Mouse (Mus musculus) embryonic facial prominence, embryonic 12.5 days (tissue): ENCODE measurements around the gene Trp53. TPM values are rescaled to one million over a fixed set of nuclear protein-coding genes. Genes with fewer than 3 reads are reported as not detected.

Experiments used
- ATAC-seq: fragments of 200-750 bp; cut with Nextera tagmentation; 2 replicates; pipeline ENCODE4 v1.8.0; 2017; ENCODE audit not compliant: insufficient number of reproducible peaks, insufficient read depth, low FRiP score, low TSS enrichment
- H3K27ac ChIP-seq: fragments of 300-500 bp; sonication (generic); 2 replicates; pipeline ENCODE4 v1.5.1; 2016; ENCODE audit warnings: mild to moderate bottlenecking
- H3K27me3 ChIP-seq: fragments of 300-500 bp; sonication (generic); 2 replicates; pipeline ENCODE4 v1.6.1; 2016; ENCODE audit warnings: mild to moderate bottlenecking, moderate library complexity
- H3K36me3 ChIP-seq: fragments of 300-500 bp; sonication (generic); 2 replicates; pipeline ENCODE4 v1.6.1; 2016; ENCODE audit warnings: mild to moderate bottlenecking
- H3K4me1 ChIP-seq: fragments of 300-500 bp; sonication (generic); 2 replicates; pipeline ENCODE4 v1.6.1; 2016
- H3K4me2 ChIP-seq: fragments of 300-500 bp; sonication (generic); replicated peaks from 2 replicates; pipeline ENCODE4 v1.6.1; 2016; ENCODE audit warnings: mild to moderate bottlenecking, moderate library complexity
- H3K4me3 ChIP-seq: fragments of 300-500 bp; sonication (generic); 2 replicates; pipeline ENCODE4 v1.5.1; 2016; ENCODE audit warnings: mild to moderate bottlenecking
- H3K9ac ChIP-seq: fragments of 300-500 bp; sonication (generic); 2 replicates; pipeline ENCODE4 v1.6.1; 2016; ENCODE audit warnings: mild to moderate bottlenecking, moderate library complexity
- H3K9me3 ChIP-seq: fragments of 300-500 bp; sonication (generic); 2 replicates; pipeline ENCODE4 v1.6.1; 2016; ENCODE audit warnings: mild to moderate bottlenecking, moderate library complexity
- WGBS: fragments of 180-500 bp; shearing (Covaris S2); methylation state at CpG from one replicate; pipeline ENCODE4 v1.1.7; 2016; 5-methylcytosine and 5-hydroxymethylcytosine counted together
- polyA plus RNA-seq: library from polyadenylated mRNA; unstranded; fragments of >200 nt; fragmentation: Nextera tagmentation; extraction: Ambion mirVana; gene quantifications from 2 replicates; pipeline ENCODE4 v1.2.1, GENCODE M21; 2016

Trp53 gene
- polyA plus RNA-seq, 1 experiment from 2014 or later = 161 TPM

DNA sequence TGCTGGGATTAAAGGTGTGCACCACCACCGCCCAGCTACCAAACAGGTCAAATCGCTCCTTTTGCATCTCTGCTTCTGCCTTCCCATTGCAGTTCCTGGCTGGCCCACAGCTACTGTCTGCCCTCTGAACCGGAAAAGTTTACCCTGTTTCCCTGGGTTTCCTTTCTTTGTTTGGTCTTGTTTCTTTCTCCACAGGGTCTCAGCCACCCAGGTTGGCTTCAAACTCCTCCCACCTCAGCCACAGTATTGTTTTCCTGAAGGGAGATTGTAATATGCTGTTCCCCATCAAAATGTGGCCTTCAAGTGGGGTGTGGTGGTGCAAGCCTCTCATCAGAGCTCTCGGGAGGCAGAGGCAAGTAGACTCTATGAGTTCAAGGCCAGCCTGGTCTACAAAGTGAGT is 28.8 kb upstream of the Trp53 start:
- Histone ChIP-seq H3K4me1 (peaks cover 35% of the 10 kb centered on the region), H3K4me3 (no peak overlapping the region), H3K27ac (no peak overlapping the region), H3K36me3 (peaks cover 21% of the 10 kb centered on the region), H3K4me2 (no peak overlapping the region), H3K27me3 (peaks cover 10% of the 10 kb centered on the region), H3K9me3 (no peaks in the 10 kb centered on the region), H3K9ac (no peak overlapping the region)
- WGBS = 62% methylated on average over 4 of the region's 4 CpGs
- ATAC-seq = no peak

- Histone ChIP-seq H3K9ac (no peak overlapping the region), H3K27ac (no peak overlapping the region; the same call in 1 of the 2 replicates), H3K27me3 (peaks cover 10% of the 10 kb centered on the region), H3K4me3 (no peak overlapping the region), H3K4me2 (no peak overlapping the region; the same call in 1 of the 2 replicates), H3K36me3 (peaks cover 24% of the 10 kb centered on the region), H3K4me1 (peaks cover 40% of the 10 kb centered on the region), H3K9me3 (no peaks in the 10 kb centered on the region)
- WGBS = 20% methylated on average over 14 of the region's 14 CpGs
- ATAC-seq = peak; percentile 38; the same call in 1 of the 2 replicates
Observed at GRCm38 (mm10) chr11:69552622-69553340, 27.4 kb upstream of the Trp53 start.

GRCm38 (mm10) chr11:69553341-69553721 is 26.8 kb upstream of the Trp53 start:
- no peak overlapping the region for H3K4me3 ChIP-seq
- H3K4me2 ChIP-seq = no peak overlapping the region; the same call in 1 of the 2 replicates
- H3K27me3 ChIP-seq = peaks cover 10% of the 10 kb centered on the region
- no peak overlapping the region for H3K9ac ChIP-seq
- no peak for ATAC-seq
- WGBS = 4% methylated on average over 2 of the region's 2 CpGs
- peaks cover 44% of the 10 kb centered on the region for H3K4me1 ChIP-seq
- H3K36me3 ChIP-seq = peaks cover 24% of the 10 kb centered on the region
- H3K9me3 ChIP-seq = no peaks in the 10 kb centered on the region
- no peak overlapping the region; the same call in 1 of the 2 replicates for H3K27ac ChIP-seq

- Histone ChIP-seq H3K4me3 (no peak overlapping the region), H3K4me1 (peaks cover 41% of the 10 kb centered on the region), H3K9ac (no peak overlapping the region), H3K9me3 (no peaks in the 10 kb centered on the region), H3K27me3 (0 out of 2 replicates have a peak, but pooled peaks cover under 1% of the 10 kb centered on the region), H3K4me2 (no peak overlapping the region), H3K36me3 (peaks cover 24% of the 10 kb centered on the region), H3K27ac (no peak overlapping the region)
- ATAC-seq = no peak
- WGBS = 80% methylated on average over 5 of the region's 5 CpGs
Observed at GRCm38 (mm10) chr11:69554539-69555140, 25.5 kb upstream of the Trp53 start.

GRCm38 (mm10) chr11:69557381-69557958 is 22.7 kb upstream of the Trp53 start:
- WGBS = 32% methylated on average over 14 of the region's 14 CpGs
- H3K36me3 ChIP-seq = peaks cover 32% of the 10 kb centered on the region

DNA sequence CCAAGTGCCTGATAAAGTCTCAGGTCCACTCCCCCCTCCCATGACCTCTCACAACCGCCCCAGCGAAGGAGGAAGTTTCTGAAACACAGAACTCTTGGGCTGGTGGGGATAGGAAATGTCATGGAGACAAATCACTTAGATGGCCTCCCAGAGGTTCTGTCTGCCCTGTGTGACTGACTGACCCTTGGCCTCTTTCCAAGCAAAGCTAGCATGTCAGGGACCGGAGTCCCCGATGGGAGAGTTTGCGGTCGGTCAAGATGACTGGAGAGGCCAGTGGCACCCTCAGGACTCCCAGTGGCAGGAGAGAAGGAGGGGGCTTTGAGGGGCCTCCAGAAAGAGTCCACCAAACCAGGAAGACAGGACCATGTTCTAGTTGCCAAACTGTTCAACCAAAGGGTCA is 21.4 kb upstream of the Trp53 start:
- H3K4me1 ChIP-seq = peaks cover 58% of the 10 kb centered on the region
- no peak for ATAC-seq
- 30% methylated on average over 6 of the region's 6 CpGs for WGBS
- H3K36me3 ChIP-seq = peaks cover 42% of the 10 kb centered on the region
- H3K27ac ChIP-seq = no peak overlapping the region
- H3K9me3 ChIP-seq = no peaks in the 10 kb centered on the region
- H3K27me3 ChIP-seq = no peaks in the 10 kb centered on the region
- peak overlapping the region; percentile 82 for H3K4me2 ChIP-seq
- H3K4me3 ChIP-seq = peak overlapping the region; percentile 81
- peak overlapping the region; percentile 91 for H3K9ac ChIP-seq

More at GRCm38 (mm10) chr11:69557381-69557958, 22.7 kb upstream of the Trp53 start:
- Histone ChIP-seq H3K4me2 (peak overlapping the region; percentile 82), H3K9me3 (no peaks in the 10 kb centered on the region), H3K27ac (no peak overlapping the region), H3K9ac (no peak overlapping the region), H3K27me3 (no peaks in the 10 kb centered on the region), H3K4me3 (peak overlapping the region; percentile 18), H3K4me1 (peaks cover 61% of the 10 kb centered on the region)
- no peak for ATAC-seq

GRCm38 (mm10) chr11:69559183-69559582 is 21.0 kb upstream of the Trp53 start:
- H3K9me3 ChIP-seq = no peaks in the 10 kb centered on the region
- no peak for ATAC-seq
- H3K27me3 ChIP-seq = no peaks in the 10 kb centered on the region
- WGBS = 11% methylated on average over 5 of the region's 5 CpGs
- H3K4me3 ChIP-seq = peak overlapping the region; percentile 81
- peak overlapping the region; percentile 91 for H3K9ac ChIP-seq
- H3K36me3 ChIP-seq = peaks cover 41% of the 10 kb centered on the region
- H3K4me2 ChIP-seq = peak overlapping the region; percentile 82
- peaks cover 60% of the 10 kb centered on the region for H3K4me1 ChIP-seq
- peak overlapping the region; percentile 94; the same call in 1 of the 2 replicates for H3K27ac ChIP-seq

GRCm38 (mm10) chr11:69559851-69560765 is 20.1 kb upstream of the Trp53 start, which contains the start of gene Efnb3:
TSS of gene Efnb3 (minus strand) at chr11:69560205.
- Histone ChIP-seq H3K36me3 (peaks cover 37% of the 10 kb centered on the region), H3K27ac (peak within 1 kb of the TSS; percentile 94), H3K4me2 (peak within 1 kb of the TSS; percentile 82), H3K4me3 (peak within 1 kb of the TSS; percentile 81), H3K9ac (peak within 1 kb of the TSS; percentile 91), H3K27me3 (no peaks in the 10 kb centered on the region), H3K4me1 (peaks cover 59% of the 10 kb centered on the region), H3K9me3 (no peaks in the 10 kb centered on the region)
- WGBS = 1% methylated on average over 57 of the region's 59 CpGs
- ATAC-seq = peak; percentile 59

DNA sequence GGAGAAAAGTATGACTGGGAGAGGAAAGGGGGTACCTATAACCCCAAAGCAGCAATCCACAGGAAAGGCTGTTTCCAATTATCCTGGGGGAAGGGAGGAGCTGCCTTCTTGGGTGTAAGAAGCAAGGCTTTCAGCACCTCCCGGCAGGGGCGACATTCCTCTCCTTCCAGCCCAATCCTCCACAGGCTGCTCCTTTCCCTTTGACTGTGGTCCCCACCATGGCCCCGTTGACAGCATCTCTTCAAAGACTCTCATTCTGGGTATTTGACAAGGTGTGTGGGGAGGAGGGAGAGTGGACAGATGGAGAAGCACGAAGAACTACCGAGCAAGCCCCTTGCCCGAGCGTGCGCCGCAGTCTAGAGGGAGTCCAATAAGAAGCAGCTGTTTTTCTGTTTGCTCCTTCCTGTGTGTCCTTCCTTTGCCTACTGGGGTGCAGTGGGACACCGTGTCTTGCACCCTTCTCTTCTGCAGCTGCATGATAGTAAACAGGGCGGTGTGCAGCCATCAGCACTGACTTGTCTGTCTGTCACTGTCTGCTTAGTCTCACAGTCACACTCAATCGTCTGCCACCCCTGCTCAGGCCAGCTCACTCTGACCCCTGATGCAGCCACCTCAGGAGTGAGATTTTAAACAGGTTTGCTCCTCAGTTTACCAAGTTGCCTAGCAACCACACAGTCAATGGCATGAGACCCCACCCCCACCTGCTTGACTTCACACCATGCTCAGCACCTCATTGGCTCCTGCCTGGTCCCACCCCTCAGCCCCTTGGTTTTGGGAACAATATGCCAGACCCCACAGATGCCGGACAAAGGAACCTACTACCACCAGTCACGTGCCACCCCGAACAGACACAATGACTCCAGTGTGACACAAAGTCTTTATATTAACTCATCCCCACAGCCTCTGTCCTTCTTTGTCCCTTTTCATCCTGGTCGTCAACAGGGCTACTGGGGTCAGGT is 19.0 kb upstream of the Trp53 start:
- H3K4me1 ChIP-seq = peaks cover 59% of the 10 kb centered on the region

GRCm38 (mm10) chr11:69563373-69563772 is 16.8 kb upstream of the Trp53 start:
- no peak for ATAC-seq
- peaks cover 44% of the 10 kb centered on the region for H3K36me3 ChIP-seq
- H3K4me2 ChIP-seq = no peak overlapping the region
- peak overlapping the region; percentile 55 for H3K27ac ChIP-seq
- H3K9me3 ChIP-seq = no peaks in the 10 kb centered on the region
- H3K27me3 ChIP-seq = no peaks in the 10 kb centered on the region
- H3K4me1 ChIP-seq = peaks cover 40% of the 10 kb centered on the region
- peak overlapping the region; percentile 42; the same call in 1 of the 2 replicates for H3K9ac ChIP-seq
- WGBS = 54% methylated on average over 13 of the region's 13 CpGs
- no peak overlapping the region for H3K4me3 ChIP-seq

More for the DNA sequence above, 19.0 kb upstream of the Trp53 start:
- H3K4me3 ChIP-seq = peak overlapping the region; percentile 81
- no peaks in the 10 kb centered on the region for H3K9me3 ChIP-seq
- peak overlapping the region; percentile 82 for H3K4me2 ChIP-seq
- peak overlapping the region; percentile 91; the same call in 1 of the 2 replicates for H3K9ac ChIP-seq
- H3K36me3 ChIP-seq = peaks cover 31% of the 10 kb centered on the region
- H3K27me3 ChIP-seq = no peaks in the 10 kb centered on the region
- WGBS = 11% methylated on average over 16 of the region's 16 CpGs
- H3K27ac ChIP-seq = peak overlapping the region; percentile 94
- peak; percentile 50 for ATAC-seq
